Mouse (Mus musculus): ENCODE measurements around the gene Tom1l2.

Gene Tom1l2

DNA sequence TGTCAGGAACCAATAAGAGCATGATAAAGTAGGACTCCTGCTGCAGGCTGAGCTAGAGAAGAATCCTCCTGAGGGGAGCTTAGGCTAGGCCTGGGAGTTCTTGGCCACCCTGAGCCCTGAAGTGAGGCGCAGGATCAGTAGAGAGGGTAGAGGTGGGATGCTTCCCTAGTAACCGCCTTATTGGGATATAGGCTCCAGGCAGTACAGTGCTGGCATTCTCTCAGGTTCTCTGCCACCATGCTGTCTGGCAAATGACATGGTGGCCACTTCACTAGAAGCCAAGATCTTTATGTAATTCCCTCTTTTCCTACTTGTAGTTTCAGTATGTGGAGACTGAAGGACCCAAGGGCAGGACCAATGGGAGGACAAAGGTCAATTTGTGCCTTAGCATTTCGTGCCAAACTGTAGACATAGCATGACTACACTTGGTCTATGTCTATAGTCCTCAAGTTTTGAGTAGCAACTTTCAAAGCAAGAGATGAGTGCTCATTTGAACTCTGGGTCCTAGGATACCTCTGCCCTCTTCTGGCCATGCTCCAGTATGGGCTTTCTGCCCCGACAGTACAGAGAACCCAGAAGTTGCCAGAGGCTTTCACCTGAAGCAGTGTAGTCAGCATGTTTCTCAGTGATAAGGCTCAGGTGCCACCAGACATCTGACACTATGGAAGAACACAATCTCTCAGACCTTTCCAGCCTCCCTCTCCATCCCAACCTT lies 87.3 kb downstream of the Tom1l2 start:
- in situ Hi-C loops (cut with MseI, MboI) = no loop called here

DNA sequence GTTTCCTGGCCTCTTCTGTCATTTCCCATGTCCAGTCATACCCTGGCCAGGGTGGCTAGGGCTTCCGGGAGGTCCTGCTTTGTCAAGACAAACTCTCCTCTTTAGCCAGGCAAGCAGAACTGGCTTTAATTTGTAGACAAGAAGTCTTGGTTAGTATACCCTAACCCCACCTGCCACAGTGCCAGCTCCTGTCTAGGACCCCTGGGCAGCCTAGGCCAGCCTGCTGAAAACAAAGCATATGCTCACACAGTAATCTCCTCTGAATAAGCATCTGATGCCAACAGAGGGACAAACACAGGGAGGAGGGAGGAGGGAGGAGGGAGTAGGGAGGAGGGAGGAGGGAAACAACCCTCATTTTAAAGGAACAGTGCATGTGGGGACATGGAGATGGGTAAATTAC lies 88.1 kb downstream of the Tom1l2 start:
- in situ Hi-C loops (cut with MseI, MboI) = no loop called here

DNA sequence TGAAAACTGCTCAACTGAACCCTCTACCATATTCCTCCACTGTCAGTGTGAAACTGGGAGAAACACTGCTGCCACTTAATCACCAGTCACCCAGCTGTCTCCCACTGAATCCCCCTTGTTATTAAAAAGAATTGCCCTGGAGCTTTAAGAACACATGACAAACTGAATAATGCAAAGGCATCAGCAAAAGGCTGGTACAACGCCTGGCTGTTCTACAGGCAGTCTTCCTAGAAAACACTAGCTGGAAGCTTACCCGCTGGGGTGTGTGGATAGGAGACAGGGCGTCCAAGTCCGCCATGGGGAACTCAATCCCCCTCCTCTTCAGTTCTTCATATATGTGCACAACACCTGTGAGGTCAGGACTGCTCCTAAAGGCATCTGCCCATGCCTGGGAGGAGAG lies 90.3 kb downstream of the Tom1l2 start:
- in situ Hi-C loops (cut with MseI, MboI) = no loop called here

DNA sequence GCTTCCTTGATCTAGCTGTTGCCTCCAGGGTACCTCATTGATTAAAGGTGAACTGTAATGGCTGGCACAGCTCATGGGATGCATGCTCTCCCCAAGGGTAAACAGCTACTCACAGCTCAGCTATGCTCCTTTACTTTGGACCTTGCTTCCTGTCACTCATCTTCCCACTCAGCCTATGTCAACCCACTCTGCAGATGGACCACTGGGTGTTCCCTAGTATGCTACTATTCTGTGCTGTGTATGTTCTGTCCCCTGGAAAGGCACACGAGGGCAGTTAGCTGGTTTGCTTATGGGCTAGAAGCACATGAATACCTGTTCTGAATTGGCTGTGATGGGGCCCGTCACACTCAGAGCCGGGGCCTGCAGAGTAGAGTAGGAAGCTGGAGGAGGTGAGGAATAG lies 92.0 kb downstream of the Tom1l2 start:
- in situ Hi-C loops (cut with MseI, MboI) = no loop called here

DNA sequence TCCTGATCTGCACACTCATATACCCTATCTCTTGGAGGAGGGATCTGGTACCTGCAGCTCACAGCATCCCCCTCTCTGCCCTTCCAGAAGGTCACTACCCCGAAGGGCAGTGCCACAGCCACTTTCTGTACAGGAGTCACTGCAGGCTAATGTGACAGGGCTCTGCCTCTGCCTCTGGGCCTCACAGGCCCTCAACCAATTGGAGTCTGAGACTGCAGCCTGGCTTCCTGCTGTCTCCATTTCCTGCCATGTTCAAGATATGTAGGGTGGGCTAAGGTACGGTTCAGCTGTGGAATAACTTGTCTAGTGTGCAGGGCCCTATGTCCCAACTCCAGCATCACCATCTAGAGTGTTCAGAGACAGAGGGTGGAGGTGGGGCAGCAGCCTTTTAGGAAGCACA lies 95.0 kb downstream of the Tom1l2 start:
- in situ Hi-C loops (cut with MseI, MboI) = no loop called here

DNA sequence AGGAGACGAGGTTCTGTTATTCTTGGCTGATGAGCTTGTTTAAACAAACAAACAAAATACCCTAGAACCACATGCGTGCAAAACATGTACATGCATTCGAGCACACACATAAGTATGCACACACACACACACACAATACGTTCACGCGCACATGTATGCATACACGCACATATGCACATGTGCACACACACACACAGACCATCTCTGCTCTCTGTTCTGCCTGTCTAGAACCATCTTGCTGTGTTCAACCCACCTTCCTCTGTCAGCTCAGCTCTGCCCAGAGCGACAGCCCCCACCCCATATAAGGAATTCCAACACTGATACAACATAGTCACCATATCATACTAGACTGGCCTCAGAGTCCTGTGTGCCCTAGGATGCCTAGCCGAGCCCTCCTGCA lies 96.0 kb downstream of the Tom1l2 start:
- in situ Hi-C loops (cut with MseI, MboI) = no loop called here

DNA sequence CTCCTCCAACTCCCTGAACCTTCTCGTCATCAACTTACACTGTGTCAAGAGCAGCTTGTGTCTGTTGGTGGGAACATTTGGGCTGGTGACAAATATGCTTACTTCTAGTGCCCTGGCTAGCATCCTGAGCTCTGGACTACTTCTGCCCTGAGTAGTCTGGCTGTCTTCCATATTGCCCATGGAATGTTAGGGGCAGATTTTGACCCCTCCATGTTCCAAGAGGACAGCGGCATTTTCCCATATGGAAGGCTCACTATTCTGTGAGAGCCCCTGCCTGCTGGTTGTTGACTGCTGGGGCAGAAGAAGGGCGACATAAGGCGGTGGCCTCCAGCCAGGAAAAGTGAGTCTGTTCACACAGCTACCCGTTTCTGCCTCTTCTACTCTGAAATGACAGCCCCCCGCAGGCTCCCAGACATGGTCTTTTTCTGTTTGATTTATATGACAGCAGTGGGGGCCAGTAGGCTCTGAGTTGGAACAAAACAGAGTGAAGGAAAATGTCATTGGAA lies 96.5 kb downstream of the Tom1l2 start:
- in situ Hi-C loops (cut with MseI, MboI) = no loop called here

DNA sequence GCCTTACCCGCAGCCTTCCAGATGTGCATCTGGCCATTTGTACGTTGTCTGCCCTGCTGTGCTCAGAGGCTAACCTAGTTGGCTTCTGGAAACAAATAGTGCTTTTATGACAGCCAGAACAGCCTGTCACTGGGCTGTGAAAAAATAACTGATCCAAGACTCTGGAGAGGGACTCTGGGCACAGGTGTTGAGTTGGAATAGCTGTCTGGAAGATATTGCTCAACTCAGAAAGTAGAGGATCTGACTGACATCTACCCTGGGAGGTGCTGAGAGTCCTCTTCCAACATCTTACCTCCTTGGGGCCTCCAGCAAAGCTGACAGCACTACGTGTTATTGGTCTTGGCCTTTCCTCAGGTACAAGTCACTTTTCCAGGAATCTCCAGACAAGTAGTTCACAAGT lies 97.1 kb downstream of the Tom1l2 start:
- in situ Hi-C loops (cut with MseI, MboI) = no loop called here

DNA sequence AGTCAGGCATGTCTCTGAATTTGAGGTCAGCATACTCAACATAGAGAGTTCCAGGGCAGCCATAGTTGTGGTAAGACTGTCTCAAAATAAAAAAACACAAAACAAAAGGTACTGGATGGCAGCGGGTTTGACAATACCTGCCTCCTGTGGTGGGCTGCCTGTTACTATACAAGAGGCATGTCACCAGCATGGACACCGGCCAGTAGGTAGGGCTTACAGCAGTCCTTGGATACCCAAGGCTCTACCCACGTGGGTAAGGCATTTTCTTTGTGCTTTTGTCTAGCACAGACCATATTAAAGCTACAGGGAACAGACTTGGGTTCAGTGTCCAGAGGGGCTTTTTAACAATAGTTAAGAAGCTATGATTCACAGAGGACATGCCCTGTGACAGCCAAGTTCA lies 97.5 kb downstream of the Tom1l2 start:
- in situ Hi-C loops (cut with MseI, MboI) = no loop called here

DNA sequence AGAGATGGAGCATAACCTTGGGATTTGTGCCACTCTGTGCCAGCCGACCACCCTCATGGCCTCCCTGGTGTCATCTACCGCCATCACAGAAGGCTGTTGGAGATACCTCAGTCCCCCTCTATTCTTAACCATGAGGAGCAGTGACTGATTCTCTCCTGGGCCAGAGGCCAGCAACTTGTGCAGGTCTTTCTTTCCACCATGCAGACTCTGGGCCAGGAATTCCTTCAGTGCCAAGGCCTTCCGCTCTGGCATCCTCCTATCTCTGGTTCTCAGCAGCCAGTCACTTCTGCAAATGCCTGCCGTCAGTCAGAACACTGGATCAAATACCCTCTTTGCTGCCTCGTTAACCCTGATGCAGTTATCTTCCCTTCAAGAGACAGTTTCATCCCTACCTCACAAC lies 98.4 kb downstream of the Tom1l2 start:
- in situ Hi-C loops (cut with MseI, MboI) = no loop called here

DNA sequence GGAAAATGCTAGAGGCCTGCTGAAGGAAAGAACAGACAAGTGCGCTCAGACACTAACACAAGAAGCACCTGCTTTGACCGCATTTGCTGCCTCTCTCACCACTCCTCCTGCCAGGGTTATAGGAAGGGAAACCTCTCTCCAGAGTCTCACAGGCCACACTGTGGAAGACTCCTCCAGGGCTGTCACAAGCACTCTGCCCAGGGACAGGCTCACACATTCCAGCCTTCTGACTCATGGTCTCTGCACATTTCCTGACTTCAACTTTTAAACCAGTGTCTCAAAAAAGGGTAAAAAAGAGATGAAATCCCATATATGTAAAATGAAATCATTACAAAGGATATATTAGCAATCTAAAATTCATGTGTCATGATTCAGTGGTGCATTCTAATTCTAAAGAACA lies 99.2 kb downstream of the Tom1l2 start:
- in situ Hi-C loops (cut with MseI, MboI) = no loop called here

DNA sequence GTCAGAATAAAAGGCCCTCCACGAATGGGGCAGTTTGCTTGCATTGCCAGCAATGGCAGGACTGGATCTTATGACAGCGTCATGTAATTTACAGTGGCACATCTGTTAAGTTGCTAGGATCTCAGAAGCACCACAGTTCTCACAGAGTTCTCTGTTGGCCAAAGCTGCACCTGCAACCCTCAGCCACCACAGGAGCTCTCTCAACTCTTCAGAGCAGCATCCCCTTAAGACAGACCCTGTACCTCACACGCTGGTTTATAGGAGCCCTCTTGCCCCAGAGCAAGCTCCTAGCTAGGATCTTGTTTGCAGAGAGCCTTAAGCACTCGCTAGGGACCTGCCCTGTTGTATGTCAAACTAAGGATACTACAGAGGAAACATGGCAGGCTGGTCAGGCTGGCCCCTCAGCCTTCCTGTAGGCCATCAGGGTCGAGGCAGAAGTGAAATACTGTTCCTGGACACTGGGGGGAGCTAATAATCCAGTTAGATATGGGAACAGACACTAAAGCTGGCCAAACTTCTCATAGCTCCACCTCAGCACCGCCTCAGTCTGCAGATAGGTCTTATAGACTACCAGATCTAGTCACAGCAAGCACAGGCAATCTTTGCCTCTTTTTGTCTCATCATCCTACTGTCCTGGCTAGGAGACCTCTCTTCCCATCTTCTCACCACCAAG lies 101.6 kb downstream of the Tom1l2 start:
- in situ Hi-C loops (cut with MseI, MboI) = no loop called here

DNA sequence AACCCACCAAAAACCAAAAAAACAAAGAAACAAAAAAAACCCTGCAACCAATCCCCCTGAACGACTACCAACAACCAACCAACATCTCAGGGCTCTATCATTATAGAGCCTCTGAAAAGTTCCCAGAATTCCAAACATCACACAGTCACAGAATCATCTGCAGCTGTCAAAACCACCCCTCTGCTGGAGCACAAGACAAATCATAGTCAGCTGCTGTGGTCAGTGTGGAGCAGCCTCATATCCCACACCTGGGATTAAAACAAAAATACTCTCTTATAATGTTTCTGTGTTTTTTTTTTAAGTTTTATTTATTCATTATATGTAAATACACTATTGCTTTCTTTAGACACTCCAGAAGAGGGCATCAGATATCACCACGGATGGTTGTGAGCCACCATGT lies 102.8 kb downstream of the Tom1l2 start:
- in situ Hi-C loops (cut with MseI, MboI) = no loop called here

DNA sequence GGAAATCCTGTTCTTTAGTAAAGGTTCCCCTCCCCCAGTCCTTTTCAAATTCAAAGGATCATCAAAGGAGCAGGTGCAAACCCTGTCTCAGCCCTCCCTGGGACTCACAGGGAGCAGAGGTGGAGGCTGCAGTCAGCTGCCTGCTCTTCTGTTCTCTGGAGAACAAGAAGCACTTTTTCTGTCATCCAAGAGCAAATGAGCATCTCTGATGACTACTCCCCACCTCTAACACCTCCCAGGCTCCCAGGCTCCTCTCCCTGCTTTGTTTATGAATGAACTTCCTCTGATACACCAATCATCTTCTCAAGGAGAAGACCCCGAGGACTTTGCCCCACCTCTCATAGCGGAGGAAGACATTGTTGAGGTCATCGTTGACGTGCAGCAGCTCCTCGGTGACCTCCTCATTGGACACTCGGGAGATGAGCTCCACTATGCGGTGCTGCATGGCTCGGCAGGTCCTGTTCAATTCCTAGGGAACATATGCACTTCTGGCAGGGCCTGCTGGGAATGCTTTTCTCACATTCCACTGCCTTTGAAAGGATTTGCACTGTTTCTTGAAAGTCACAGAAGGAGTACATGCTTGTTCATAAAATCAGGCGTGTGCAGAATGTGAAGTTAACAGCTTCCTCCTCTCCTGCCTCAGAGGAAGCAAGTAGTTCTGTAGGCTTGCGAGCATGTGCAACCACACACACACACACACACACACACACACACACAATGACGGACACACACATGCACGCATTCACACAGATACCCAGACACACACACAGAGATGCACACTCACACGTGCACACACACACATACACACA lies 103.9 kb downstream of the Tom1l2 start:
- in situ Hi-C loops (cut with MseI, MboI) = no loop called here

DNA sequence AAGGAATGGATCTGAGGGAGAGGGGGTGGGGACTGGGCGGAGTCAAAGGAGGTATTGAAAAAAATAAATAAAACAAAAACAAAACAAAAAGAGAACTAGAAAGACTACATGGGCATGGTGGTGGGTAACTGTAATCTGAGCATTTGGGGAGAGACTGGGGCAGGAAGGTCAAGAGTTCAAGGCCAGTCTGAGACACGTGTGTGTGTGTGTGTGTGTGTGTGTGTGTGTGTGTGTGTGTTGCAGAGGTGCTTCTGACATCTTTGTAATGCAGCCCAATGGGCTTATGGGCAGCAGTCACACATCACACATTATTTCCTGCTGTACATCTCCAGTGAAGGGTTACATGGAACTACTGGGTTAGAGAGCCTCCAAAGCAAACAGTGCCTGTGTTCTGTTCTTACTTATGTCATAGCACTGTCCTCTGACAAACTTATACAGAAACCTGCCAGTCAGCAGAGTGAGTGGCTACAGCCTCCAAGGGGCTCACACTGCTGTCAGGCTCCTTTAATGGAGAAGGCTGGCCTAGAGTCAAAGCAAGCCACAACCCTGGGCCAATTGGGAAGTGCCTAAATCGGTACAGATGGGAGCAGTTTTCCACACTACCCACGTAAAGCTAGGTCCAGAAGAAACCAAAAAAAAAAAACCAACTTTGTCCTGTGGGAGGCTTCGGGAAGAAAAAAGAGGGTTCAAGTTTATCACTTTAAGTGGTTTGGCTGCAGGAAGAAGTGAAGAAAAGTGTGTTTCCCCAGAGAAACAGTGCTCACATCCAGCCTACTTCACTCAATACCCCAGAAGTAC lies 104.8 kb downstream of the Tom1l2 start:
- in situ Hi-C loops (cut with MseI, MboI) = no loop called here

DNA sequence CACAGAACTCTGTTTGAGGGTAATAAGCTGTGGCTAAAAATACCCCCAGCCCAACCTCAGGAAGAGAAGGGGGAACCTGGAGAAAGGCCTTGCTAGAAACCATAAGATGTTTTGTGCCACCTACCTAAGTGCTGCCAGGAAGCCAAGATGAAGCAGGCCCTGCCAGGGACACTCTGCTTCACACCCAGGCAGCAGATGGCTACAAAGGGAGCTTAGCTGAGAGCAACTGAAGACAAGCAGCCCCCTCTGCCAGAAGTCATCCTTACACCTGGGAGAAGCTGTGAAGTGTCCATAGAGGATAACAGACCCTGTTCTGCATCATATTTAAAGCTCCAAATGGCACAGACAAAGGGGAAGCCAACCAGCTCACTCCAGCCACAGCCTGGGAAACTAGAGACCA lies 106.6 kb downstream of the Tom1l2 start:
- in situ Hi-C loops (cut with MseI, MboI) = no loop called here

DNA sequence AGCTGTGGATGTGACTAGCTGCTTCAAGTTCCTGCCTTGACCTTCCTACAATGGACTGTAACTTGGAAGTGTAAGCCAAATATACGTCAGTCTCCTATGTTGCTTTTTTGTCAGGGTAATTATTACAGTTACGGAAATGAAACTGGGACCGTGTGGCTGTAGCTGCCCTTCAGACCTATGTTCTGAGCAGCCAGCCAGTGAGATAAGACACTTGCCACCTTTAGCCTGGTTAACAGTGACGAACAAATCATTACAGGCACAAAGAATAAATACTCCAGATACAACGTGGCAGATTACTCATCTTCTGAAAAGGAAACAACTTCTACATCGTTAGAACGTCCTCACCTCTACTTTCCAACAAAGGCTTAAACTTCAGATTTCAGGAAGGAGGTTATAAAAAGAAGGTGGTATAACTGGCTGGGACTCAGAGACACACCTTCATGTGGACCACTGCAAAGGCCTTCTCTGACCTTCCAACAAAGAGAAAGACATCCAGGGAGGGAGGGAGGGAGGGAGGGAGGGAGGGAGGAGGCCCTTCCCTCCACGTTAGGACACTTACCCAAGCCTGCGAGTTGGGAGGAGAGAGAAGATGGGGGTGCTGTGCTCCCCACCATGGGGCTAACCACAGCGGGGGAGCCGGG lies 108.1 kb downstream of the Tom1l2 start:
- in situ Hi-C loops (cut with MseI, MboI) = no loop called here

DNA sequence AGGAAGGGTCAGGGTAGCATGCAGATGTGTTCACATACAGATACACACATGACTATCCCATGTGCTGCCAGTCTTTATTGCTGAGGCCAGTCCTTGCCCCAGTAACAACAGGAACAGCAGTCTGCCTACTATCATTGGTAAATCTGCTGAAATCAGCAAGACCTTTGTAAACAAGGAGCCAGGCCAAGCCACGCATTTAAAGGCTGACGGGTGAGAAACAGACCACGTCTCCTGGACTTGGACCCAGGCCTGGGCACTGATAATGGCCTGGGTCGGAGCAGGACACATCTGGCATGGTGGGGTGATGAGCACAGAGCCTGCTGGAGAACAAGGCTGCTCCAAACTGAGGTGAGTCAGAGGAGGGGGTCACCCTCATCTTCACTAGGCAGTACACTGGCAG lies 112.2 kb downstream of the Tom1l2 start:
- in situ Hi-C loops (cut with MseI, MboI) = no loop called here

DNA sequence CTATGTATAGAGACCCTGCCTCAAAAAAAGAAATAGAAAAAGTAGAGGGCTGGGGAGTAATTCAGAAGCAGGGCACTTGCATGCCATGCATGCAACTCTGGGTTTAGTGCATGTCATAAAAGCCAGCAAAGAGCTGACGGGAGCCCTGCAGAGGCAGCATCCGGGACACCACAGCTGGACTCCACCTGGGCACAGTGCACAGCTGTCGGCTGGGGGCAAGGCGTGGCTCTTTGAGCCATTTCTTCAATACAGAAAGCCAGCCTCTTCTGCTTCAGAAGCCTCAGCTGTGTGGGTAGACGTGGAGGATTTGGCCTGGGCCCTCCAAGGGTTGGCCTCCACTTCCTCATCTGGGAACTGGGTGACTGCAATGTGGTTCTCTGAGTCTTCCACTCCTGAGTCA lies 117.4 kb downstream of the Tom1l2 start:
- in situ Hi-C loops (cut with MseI, MboI) = no loop called here

DNA sequence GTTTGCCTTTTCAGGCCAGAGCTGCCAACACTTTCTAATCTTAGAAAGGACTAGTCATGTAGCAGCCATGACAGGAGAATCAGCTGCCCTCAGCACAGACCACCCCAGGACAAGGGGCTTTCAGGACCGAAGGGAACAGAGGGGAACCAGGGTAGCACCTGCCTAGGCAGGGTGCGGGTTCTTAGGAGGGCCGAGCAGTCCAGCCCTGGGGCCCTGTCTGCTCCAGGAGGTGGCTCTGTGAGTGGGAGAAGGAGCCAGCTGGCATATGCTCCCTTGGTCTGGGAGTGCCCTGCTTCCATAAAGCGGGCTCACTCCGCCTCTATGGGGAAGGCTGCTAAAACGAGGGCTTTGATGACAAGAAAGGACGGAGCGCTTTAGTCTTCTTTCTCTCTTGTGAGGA lies 119.5 kb downstream of the Tom1l2 start:
- in situ Hi-C loops (cut with MseI, MboI) = no loop called here

DNA sequence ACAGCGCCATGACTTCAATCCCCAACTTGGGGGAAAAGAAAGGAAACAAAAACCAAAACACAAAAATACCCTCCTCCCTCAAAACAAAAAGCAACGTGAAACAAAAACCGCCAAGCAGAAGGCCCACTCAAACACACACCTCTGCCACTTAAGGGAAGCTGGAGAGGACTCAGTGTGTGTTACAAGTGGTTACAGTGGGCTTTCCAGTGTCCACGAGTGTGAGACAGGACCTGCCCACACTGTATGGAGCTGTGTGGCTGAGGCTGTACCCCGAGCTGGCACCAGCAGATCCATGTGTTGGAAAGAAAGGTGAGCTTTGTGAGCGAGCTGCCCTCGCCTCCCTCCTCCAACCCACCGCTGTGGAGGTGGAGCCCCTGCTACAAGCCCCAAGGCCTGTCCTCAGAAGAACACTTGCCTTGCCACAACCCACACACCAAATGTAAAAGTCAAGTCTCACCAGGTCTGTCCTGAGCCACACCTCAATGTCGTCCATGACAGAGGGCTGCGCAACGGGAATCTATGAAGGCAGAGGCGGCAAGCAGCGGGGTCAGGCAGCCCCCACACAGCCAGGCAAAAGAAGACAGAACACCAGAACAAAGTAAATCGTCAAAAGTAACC lies 120.2 kb downstream of the Tom1l2 start:
- in situ Hi-C loops (cut with MseI, MboI) = no loop called here

All from mouse trophoblast stem cell (cell line).